Mouse (Mus musculus) neural tube, embryonic 13.5 days (tissue): ENCODE results near the gene Spata3. TPM values are rescaled to one million over a fixed set of nuclear protein-coding genes. Genes with fewer than 3 reads are reported as not detected.
"Not testable (repeated sequence)": the region's sequence is repeated elsewhere in the genome, so short reads cannot be mapped to it uniquely, and the experiment has no call there.

ENCODE experiments used
- ATAC-seq: fragments of 200-750 bp; cut with Nextera tagmentation; 2 replicates; pipeline ENCODE4 v1.8.0; 2017; ENCODE audit warnings: low read depth, mild to moderate bottlenecking, moderate TSS enrichment, moderate library complexity
- H3K27ac ChIP-seq: fragments of 300-500 bp; sonication (generic); replicated peaks from 2 replicates; pipeline ENCODE4 v1.5.1; 2015; ENCODE audit warnings: moderate library complexity, mild to moderate bottlenecking, inconsistent platforms
- H3K27me3 ChIP-seq: fragments of 300-500 bp; sonication (generic); 2 replicates; pipeline ENCODE4 v1.6.1; 2015; ENCODE audit warnings: mild to moderate bottlenecking, inconsistent platforms
- H3K36me3 ChIP-seq: fragments of 300-500 bp; sonication (generic); 2 replicates; pipeline ENCODE4 v1.6.1; 2015; ENCODE audit warnings: mild to moderate bottlenecking, inconsistent platforms
- H3K4me1 ChIP-seq: fragments of 300-500 bp; sonication (generic); replicated peaks from 2 replicates; pipeline ENCODE4 v1.6.1; 2015; ENCODE audit warnings: inconsistent platforms
- H3K4me2 ChIP-seq: fragments of 300-500 bp; sonication (generic); 2 replicates; pipeline ENCODE4 v1.6.1; 2015; ENCODE audit warnings: inconsistent platforms, mild to moderate bottlenecking, moderate library complexity
- H3K4me3 ChIP-seq: fragments of 300-500 bp; sonication (generic); 2 replicates; pipeline ENCODE4 v1.5.1; 2015; ENCODE audit warnings: mild to moderate bottlenecking, inconsistent platforms
- H3K9ac ChIP-seq: fragments of 300-500 bp; sonication (generic); 2 replicates; pipeline ENCODE4 v1.6.1; 2015; ENCODE audit warnings: moderate library complexity, mild to moderate bottlenecking, inconsistent platforms
- H3K9me3 ChIP-seq: fragments of 300-500 bp; sonication (generic); 2 replicates; pipeline ENCODE4 v1.6.1; 2016; ENCODE audit warnings: inconsistent platforms
- WGBS: fragments of 180-500 bp; shearing (Covaris S2); methylation state at CpG from one replicate; pipeline ENCODE4 v1.1.7; 2015; 5-methylcytosine and 5-hydroxymethylcytosine counted together
- polyA plus RNA-seq: library from polyadenylated mRNA; unstranded; fragments of >200 nt; fragmentation: Nextera tagmentation; extraction: Ambion mirVana; gene quantifications from 2 replicates; pipeline ENCODE4 v1.2.1, GENCODE M21; 2015

The Spata3 gene
- not detected in 2 replicates for polyA plus RNA-seq

- H3K4me1 ChIP-seq: peaks cover 9% of the 10 kb centered on the region; the same call in 1 of the 2 replicates
- no peak within 1 kb of the TSS for H3K4me3 ChIP-seq
- H3K36me3 ChIP-seq: no peaks in the 10 kb centered on the region
- H3K27ac ChIP-seq: no peak within 1 kb of the TSS
- no peak within 1 kb of the TSS for H3K9ac ChIP-seq
- H3K9me3 ChIP-seq: 0 out of 2 replicates have a peak, but pooled peaks cover 4% of the 10 kb centered on the region
- H3K4me2 ChIP-seq: no peak within 1 kb of the TSS
- 95% methylated on average over 8 of the region's 8 CpGs for WGBS
- no peak for ATAC-seq
- H3K27me3 ChIP-seq: peaks cover 29% of the 10 kb centered on the region
Measured at GRCm38 (mm10) chr1:86016516-86016915, at the start of gene Spata3. TSS of gene Spata3 (plus strand) at chr1:86016816.

DNA sequence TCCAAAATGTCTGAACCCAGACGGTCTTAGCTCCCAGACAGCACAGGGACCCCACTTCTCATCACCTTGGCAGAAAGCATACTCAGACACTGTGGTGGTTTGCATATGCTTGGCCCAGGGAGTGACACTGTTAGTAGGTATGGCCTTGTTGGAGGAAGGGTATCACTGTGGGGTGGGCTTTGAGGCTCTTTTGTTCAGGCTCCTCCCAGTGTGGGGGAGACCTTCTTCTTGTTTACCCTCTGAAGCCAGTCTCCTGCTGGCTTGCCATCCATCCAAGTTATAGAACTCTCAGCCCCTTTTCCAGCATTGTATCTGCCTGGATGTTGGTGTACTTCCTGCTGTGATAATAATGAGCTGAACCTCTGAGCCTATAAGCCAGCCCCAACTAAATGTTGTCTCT, 47.5 kb upstream of the Spata3 start:
- peak overlapping the region; percentile 59 for H3K27ac ChIP-seq
- peak; percentile 57; the same call in 1 of the 2 replicates for ATAC-seq
- 81% methylated on average over 1 of the region's 1 CpGs for WGBS

GRCm38 (mm10) chr1:85969519-85969918, 47.1 kb upstream of the Spata3 start:
- H3K9ac ChIP-seq: no peak overlapping the region
- no peaks in the 10 kb centered on the region for H3K9me3 ChIP-seq
- H3K36me3 ChIP-seq: no peaks in the 10 kb centered on the region
- peak overlapping the region; percentile 59; the same call in 1 of the 2 replicates for H3K27ac ChIP-seq
- 69% methylated on average over 1 of the region's 1 CpGs for WGBS
- no peaks in the 10 kb centered on the region for H3K27me3 ChIP-seq
- ATAC-seq: peak; percentile 77
- no peak overlapping the region for H3K4me2 ChIP-seq
- no peaks in the 10 kb centered on the region for H3K4me1 ChIP-seq
- H3K4me3 ChIP-seq: no peak overlapping the region

More for the DNA sequence above, 47.5 kb upstream of the Spata3 start:
- no peaks in the 10 kb centered on the region for H3K36me3 ChIP-seq
- H3K4me1 ChIP-seq: no peaks in the 10 kb centered on the region
- no peak overlapping the region for H3K4me3 ChIP-seq
- no peak overlapping the region for H3K4me2 ChIP-seq
- no peaks in the 10 kb centered on the region for H3K27me3 ChIP-seq
- no peaks in the 10 kb centered on the region for H3K9me3 ChIP-seq
- H3K9ac ChIP-seq: no peak overlapping the region

- Histone ChIP-seq H3K27ac (no peak overlapping the region), H3K36me3 (no peaks in the 10 kb centered on the region), H3K4me2 (no peak overlapping the region), H3K4me1 (no peaks in the 10 kb centered on the region), H3K4me3 (no peak overlapping the region), H3K9ac (no peak overlapping the region), H3K27me3 (no peaks in the 10 kb centered on the region), H3K9me3 (no peaks in the 10 kb centered on the region)
- no peak for ATAC-seq
- 93% methylated on average over 3 of the region's 3 CpGs for WGBS
Measured at GRCm38 (mm10) chr1:85971070-85971469, 45.5 kb upstream of the Spata3 start.

GRCm38 (mm10) chr1:85972341-85972740, 44.3 kb upstream of the Spata3 start:
- no peak overlapping the region for H3K9ac ChIP-seq
- H3K27ac ChIP-seq: no peak overlapping the region
- H3K36me3 ChIP-seq: no peaks in the 10 kb centered on the region
- ATAC-seq: no peak
- no peaks in the 10 kb centered on the region for H3K4me1 ChIP-seq
- H3K4me3 ChIP-seq: no peak overlapping the region
- H3K27me3 ChIP-seq: no peaks in the 10 kb centered on the region
- 71% methylated on average over 3 of the region's 3 CpGs for WGBS
- no peaks in the 10 kb centered on the region for H3K9me3 ChIP-seq
- no peak overlapping the region for H3K4me2 ChIP-seq

GRCm38 (mm10) chr1:85973468-85973877, 43.1 kb upstream of the Spata3 start:
- H3K27ac ChIP-seq: no peak overlapping the region
- no peak for ATAC-seq
- no peaks in the 10 kb centered on the region for H3K27me3 ChIP-seq
- no peaks in the 10 kb centered on the region for H3K36me3 ChIP-seq
- H3K4me1 ChIP-seq: no peaks in the 10 kb centered on the region
- H3K9me3 ChIP-seq: no peaks in the 10 kb centered on the region
- H3K4me3 ChIP-seq: no peak overlapping the region
- no peak overlapping the region for H3K9ac ChIP-seq
- WGBS: 89% methylated on average over 2 of the region's 2 CpGs
- no peak overlapping the region for H3K4me2 ChIP-seq

DNA sequence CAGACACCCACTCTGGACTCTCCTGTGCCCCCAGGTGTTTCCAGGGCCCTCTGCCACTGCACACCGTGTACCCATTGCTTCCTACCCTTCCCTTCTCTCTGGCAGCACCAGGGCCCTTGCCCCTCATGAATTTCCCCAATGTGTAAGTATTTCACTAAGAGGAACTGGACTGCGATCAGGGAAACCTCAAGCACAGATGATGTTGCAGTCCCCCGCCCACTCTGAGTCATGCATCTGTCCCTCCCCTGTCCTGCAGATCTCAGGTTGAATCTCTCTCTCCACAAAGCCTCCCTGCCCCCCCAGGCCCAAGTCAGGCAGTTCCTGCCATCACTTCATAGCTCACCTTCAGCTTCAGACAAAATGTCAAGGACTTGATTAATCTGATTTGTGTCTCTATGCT, 38.9 kb upstream of the Spata3 start:
- WGBS: 81% methylated on average over 3 of the region's 3 CpGs

GRCm38 (mm10) chr1:85981738-85982357, 34.8 kb upstream of the Spata3 start:
- WGBS: 67% methylated on average over 7 of the region's 7 CpGs
- no peak overlapping the region for H3K27ac ChIP-seq
- ATAC-seq: no peak
- H3K9ac ChIP-seq: no peak overlapping the region
- no peaks in the 10 kb centered on the region for H3K27me3 ChIP-seq
- no peak overlapping the region for H3K4me2 ChIP-seq
- H3K9me3 ChIP-seq: no peaks in the 10 kb centered on the region
- H3K36me3 ChIP-seq: no peaks in the 10 kb centered on the region
- no peaks in the 10 kb centered on the region for H3K4me1 ChIP-seq
- no peak overlapping the region for H3K4me3 ChIP-seq

More for the DNA sequence above, 38.9 kb upstream of the Spata3 start:
- Histone ChIP-seq H3K4me1 (no peaks in the 10 kb centered on the region), H3K27me3 (no peaks in the 10 kb centered on the region), H3K9ac (no peak overlapping the region), H3K9me3 (no peaks in the 10 kb centered on the region), H3K36me3 (no peaks in the 10 kb centered on the region), H3K27ac (no peak overlapping the region), H3K4me2 (no peak overlapping the region), H3K4me3 (no peak overlapping the region)
- ATAC-seq: no peak

DNA sequence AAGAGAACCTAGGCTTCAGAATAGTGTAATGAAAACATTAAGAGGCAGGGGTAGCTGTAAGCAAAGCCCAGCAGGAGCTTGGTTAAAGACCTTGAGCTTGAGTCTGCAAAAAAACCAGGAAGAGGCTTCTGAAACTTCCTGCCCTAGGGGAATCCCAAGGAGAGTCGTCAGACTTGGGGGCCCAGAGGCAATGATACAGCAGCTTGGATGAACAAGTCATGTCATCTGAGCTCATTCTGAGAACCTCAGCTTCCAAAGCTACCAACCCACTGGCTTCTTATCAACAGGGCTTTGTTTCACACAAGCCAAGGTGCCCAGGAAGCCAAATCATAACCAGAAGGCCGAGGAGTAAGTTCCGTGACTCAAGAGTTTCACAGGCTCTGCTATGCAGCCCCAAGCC, 30.8 kb upstream of the Spata3 start:
- Histone ChIP-seq H3K4me3 (no peak overlapping the region), H3K27ac (no peak overlapping the region), H3K9ac (no peak overlapping the region), H3K9me3 (no peaks in the 10 kb centered on the region), H3K4me1 (no peaks in the 10 kb centered on the region), H3K4me2 (no peak overlapping the region), H3K27me3 (no peaks in the 10 kb centered on the region), H3K36me3 (no peaks in the 10 kb centered on the region)
- no peak for ATAC-seq
- 87% methylated on average over 3 of the region's 3 CpGs for WGBS

- Histone ChIP-seq H3K27me3 (no peaks in the 10 kb centered on the region), H3K4me1 (no peaks in the 10 kb centered on the region), H3K4me2 (no peak overlapping the region), H3K9ac (no peak overlapping the region), H3K4me3 (no peak overlapping the region), H3K36me3 (no peaks in the 10 kb centered on the region), H3K27ac (no peak overlapping the region), H3K9me3 (no peaks in the 10 kb centered on the region)
- 79% methylated on average over 4 of the region's 4 CpGs for WGBS
- no peak for ATAC-seq
Measured at GRCm38 (mm10) chr1:85988351-85988750, 28.3 kb upstream of the Spata3 start.

- H3K9me3 ChIP-seq, H3K27ac ChIP-seq, H3K4me3 ChIP-seq, H3K4me1 ChIP-seq, H3K36me3 ChIP-seq, H3K4me2 ChIP-seq, H3K27me3 ChIP-seq, ATAC-seq, H3K9ac ChIP-seq: not testable (repeated sequence)
- 90% methylated on average over 4 of the region's 4 CpGs for WGBS
Measured at GRCm38 (mm10) chr1:85988882-85989281, 27.7 kb upstream of the Spata3 start.

DNA sequence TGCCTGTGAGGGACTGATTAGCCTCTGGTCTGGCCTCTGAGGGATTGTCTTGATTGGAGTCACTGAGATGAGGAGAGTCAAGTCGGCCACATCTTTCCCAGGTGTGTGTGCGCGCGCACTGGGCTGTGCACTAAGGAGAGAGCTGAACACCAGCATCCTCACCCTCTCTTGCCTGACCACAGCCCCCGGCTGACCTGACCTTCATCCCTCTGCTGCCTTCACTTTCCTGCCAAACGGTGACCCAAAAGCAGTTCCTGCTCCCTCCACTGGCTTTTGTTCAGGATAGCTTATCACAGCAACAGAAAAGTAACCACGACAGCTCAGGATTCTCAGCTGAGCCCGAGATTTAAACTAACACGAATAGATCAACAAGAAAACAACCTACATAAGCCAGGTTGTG, 24.4 kb upstream of the Spata3 start:
- H3K4me2 ChIP-seq: no peak overlapping the region
- H3K4me1 ChIP-seq: no peaks in the 10 kb centered on the region
- 85% methylated on average over 9 of the region's 9 CpGs for WGBS
- H3K9me3 ChIP-seq: no peaks in the 10 kb centered on the region
- no peak overlapping the region for H3K9ac ChIP-seq
- ATAC-seq: no peak
- no peak overlapping the region for H3K4me3 ChIP-seq
- no peak overlapping the region for H3K27ac ChIP-seq
- no peaks in the 10 kb centered on the region for H3K36me3 ChIP-seq
- no peaks in the 10 kb centered on the region for H3K27me3 ChIP-seq

- Histone ChIP-seq H3K27me3 (no peaks in the 10 kb centered on the region), H3K9me3 (no peaks in the 10 kb centered on the region), H3K4me1 (no peaks in the 10 kb centered on the region), H3K4me2 (no peak overlapping the region), H3K27ac (no peak overlapping the region), H3K9ac (no peak overlapping the region), H3K36me3 (no peaks in the 10 kb centered on the region), H3K4me3 (no peak overlapping the region)
- 72% methylated on average over 4 of the region's 4 CpGs for WGBS
- no peak for ATAC-seq
Measured at GRCm38 (mm10) chr1:85993541-85993940, 23.1 kb upstream of the Spata3 start.
